Mouse (Mus musculus) cerebellum, postnatal 4 days (tissue): ENCODE results near the gene Calr.
"Not testable (repeated sequence)": the region's sequence is repeated elsewhere in the genome, so short reads cannot be mapped to it uniquely, and the experiment has no call there.

Source experiments
- DNase-seq, 2 experiments: peaks; one replicate each; pipeline ENCODE4 v3.0.0; 2022; ENCODE audit warnings: low spot score in 2 of 2, mixed read lengths in 1 of 2

The Calr gene

GRCm38 (mm10) chr8:84844397-84845070, 2.2 kb downstream of the Calr start:
- DNase-seq = no peak

- DNase-seq = no peak
These were observed 5.2 kb downstream of the Calr start for GRCm38 (mm10) chr8:84841514-84841913.

GRCm38 (mm10) chr8:84840248-84840999, 6.3 kb downstream of the Calr start, which contains the start of gene Rad23a:
Rad23a (minus strand) TSS chr8:84840665.
- peak; percentile 82 to 90 for DNase-seq

GRCm38 (mm10) chr8:84839875-84840247, 6.9 kb downstream of the Calr start:
- DNase-seq = no peak

- DNase-seq = no peak
These were observed 7.3 kb downstream of the Calr start for GRCm38 (mm10) chr8:84839411-84839810.

- DNase-seq = no peak
These were observed 8.2 kb downstream of the Calr start for GRCm38 (mm10) chr8:84838513-84838912.

- DNase-seq = no peak
These were observed 8.7 kb downstream of the Calr start for GRCm38 (mm10) chr8:84837912-84838470.

GRCm38 (mm10) chr8:84837149-84837911, 9.4 kb downstream of the Calr start:
- no peak for DNase-seq

- peak; percentile 68 to 94 for DNase-seq
These were observed 11.6 kb downstream of the Calr start for GRCm38 (mm10) chr8:84834866-84835855.

GRCm38 (mm10) chr8:84834002-84834865, 12.5 kb downstream of the Calr start:
- no peak for DNase-seq

GRCm38 (mm10) chr8:84832759-84833742, 13.7 kb downstream of the Calr start:
- no peak for DNase-seq

- DNase-seq = peak; percentile 50 to 76
These were observed 14.6 kb downstream of the Calr start for GRCm38 (mm10) chr8:84832034-84832717.

- no peak for DNase-seq
These were observed 15.2 kb downstream of the Calr start, which contains the start of gene Gadd45gip1 for GRCm38 (mm10) chr8:84831490-84831889. Gadd45gip1 (plus strand) TSS chr8:84831522.

- DNase-seq = not testable (repeated sequence)
These were observed 20.2 kb downstream of the Calr start for GRCm38 (mm10) chr8:84826518-84826917.

GRCm38 (mm10) chr8:84825636-84826035, 21.1 kb downstream of the Calr start:
- DNase-seq = no peak

- DNase-seq = peak; percentile 49 to 70
These were observed 23.1 kb downstream of the Calr start for GRCm38 (mm10) chr8:84823653-84824052.

- no peak for DNase-seq
These were observed 24.0 kb downstream of the Calr start, which contains the start of gene Dand5 for GRCm38 (mm10) chr8:84822723-84823122. Dand5 (minus strand) TSS chr8:84822823.

GRCm38 (mm10) chr8:84816117-84816516, 30.6 kb downstream of the Calr start:
- no peak for DNase-seq
